Mouse (Mus musculus): ENCODE results near the gene Marveld1. TPM values are rescaled to one million over a fixed set of nuclear protein-coding genes. Genes with fewer than 3 reads are reported as not detected.

Gene Marveld1
- polyA plus RNA-seq (2012; fragmentation: generic; extraction: Trizol) = 100 to 1,000 TPM in 1 of 2 experiments, 10 to 100 TPM in 1; 28.1 to 111 TPM

DNA sequence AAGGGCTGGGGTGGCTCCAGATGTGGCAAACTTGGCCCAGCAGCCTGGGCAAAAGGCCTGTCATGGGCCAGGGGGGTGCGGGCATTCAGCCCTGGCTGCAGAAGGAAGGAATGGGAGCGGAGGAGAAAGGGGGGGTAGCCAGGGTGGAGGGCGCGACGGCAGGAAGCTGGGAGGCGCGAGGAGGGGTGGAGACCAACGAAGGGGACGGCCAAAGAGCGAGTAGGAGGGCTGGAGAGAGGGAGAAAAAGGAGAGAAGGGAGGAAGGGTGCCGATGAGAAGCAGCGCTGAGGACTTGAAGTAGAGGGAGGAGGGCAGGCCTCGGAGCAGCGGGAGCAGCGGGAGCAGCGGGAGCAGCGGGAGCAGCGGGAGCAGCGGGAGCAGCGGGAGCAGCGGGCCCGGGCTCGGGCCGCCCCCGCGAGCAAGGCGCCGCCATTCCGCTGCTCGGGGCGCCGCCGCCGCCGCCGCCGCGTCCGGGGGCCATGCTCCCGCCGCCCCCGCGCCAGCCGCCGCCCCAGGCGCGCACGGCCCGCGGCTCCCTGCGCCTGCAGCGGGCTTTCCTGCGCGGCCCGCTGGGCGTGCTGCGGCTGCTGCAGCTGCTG, at the start of gene Marveld1:
Gene Marveld1, plus strand, starts transcription at position 231 of the 599 bp plus-strand sequence.

GRCm38 (mm10) chr19:42128787-42129508, 18.3 kb upstream of the Marveld1 start, which contains the start of gene Avpi1:
Gene Avpi1 (minus strand): TSS chr19:42129059.

DNA sequence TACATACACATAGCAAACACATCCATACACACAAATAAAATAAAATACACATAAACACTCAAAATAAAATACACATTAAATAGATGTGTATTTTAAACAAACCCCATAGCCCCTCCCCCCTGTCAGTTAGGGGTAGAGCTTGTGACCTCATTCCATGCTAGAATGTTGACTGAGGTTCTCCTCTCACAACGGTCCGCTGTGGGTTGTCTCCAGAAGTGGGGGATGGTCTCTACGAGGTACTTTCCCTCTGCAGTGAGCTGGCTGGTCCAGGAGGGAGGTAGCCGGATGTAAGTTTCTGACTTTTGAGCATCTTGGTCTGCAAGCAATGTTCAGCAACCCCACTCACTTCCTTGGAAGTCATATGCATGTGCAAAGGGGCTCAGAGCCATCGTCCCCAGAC, 16.6 kb downstream of the Marveld1 start, which contains the start of gene Zfyve27:
Gene Zfyve27, plus strand, starts transcription at position 188 of the 400 bp plus-strand sequence.

Other genes starting within 250 kb of the Marveld1 start
- 100 to 1,000 TPM; 304 to 538 TPM for gene Pgam1, start 235.5 kb upstream of the Marveld1 start, polyA plus RNA-seq (2012; fragmentation: generic; extraction: Trizol)
- 10 to 100 TPM; 21.8 to 30.0 TPM for gene Exosc1, start 214.0 kb upstream of the Marveld1 start, polyA plus RNA-seq (2012; fragmentation: generic; extraction: Trizol)
- 10 to 100 TPM; 48.3 to 54.1 TPM for gene Zdhhc16, start 213.9 kb upstream of the Marveld1 start, polyA plus RNA-seq (2012; fragmentation: generic; extraction: Trizol)
- gene Mms19, start 166.2 kb upstream of the Marveld1 start, polyA plus RNA-seq (2012; fragmentation: generic; extraction: Trizol) = 10 to 100 TPM; 24.7 to 41.5 TPM
- 10 to 100 TPM; 51.9 to 95.9 TPM for gene Ubtd1, start 165.6 kb upstream of the Marveld1 start, polyA plus RNA-seq (2012; fragmentation: generic; extraction: Trizol)
- gene Ankrd2, start 111.4 kb upstream of the Marveld1 start, polyA plus RNA-seq (2012; fragmentation: generic; extraction: Trizol) = under 1 TPM; 0.08 to 0.25 TPM
- 1 to 10 TPM in 1 of 2 experiments, under 1 TPM in 1; 0.44 to 3.4 TPM for gene Hoga1, start 101.8 kb upstream of the Marveld1 start, polyA plus RNA-seq (2012; fragmentation: generic; extraction: Trizol)
- gene 4933411K16Rik, start 95.2 kb upstream of the Marveld1 start, polyA plus RNA-seq (2012; fragmentation: generic; extraction: Trizol) = under 1 TPM; 0.02 to 0.35 TPM
- gene Morn4, start 61.0 kb upstream of the Marveld1 start, polyA plus RNA-seq (2012; fragmentation: generic; extraction: Trizol) = 10 to 100 TPM; 17.0 to 38.3 TPM
- gene Pi4k2a, start 56.9 kb upstream of the Marveld1 start, polyA plus RNA-seq (2012; fragmentation: generic; extraction: Trizol) = 10 to 100 TPM; 12.0 to 26.5 TPM
- 100 to 1,000 TPM in 1 of 2 experiments, 10 to 100 TPM in 1; 94.1 to 242 TPM for gene Avpi1, start 18.3 kb upstream of the Marveld1 start, polyA plus RNA-seq (2012; fragmentation: generic; extraction: Trizol)
- 10 to 100 TPM in 1 of 2 experiments, 1 to 10 TPM in 1; 5.6 to 20.4 TPM for gene Zfyve27, start 16.6 kb downstream of the Marveld1 start, polyA plus RNA-seq (2012; fragmentation: generic; extraction: Trizol)
- gene Sfrp5, start 54.9 kb downstream of the Marveld1 start, polyA plus RNA-seq (2012; fragmentation: generic; extraction: Trizol) = under 1 TPM in 1 of 2 experiments, not detected in 1; 0.05 TPM
- gene Golga7b, start 100.2 kb downstream of the Marveld1 start, polyA plus RNA-seq (2012; fragmentation: generic; extraction: Trizol) = under 1 TPM; 0.06 to 0.12 TPM

Data from C3H10T1/2 (cell line).